Mouse (Mus musculus): Measurements from ENCODE around the gene Gm10985. TPM values are rescaled to one million over a fixed set of nuclear protein-coding genes. Genes with fewer than 3 reads are reported as not detected.

Gm10985 gene
- not detected in 2 replicates for polyA plus RNA-seq (2014; fragmentation: Nextera tagmentation; extraction: Ambion mirVana)

- Histone ChIP-seq H3K4me3 (ENCODE audit: low read depth, low read length) (no peak within 1 kb of the TSS), H3K9ac (ENCODE audit: low read length) (no peak within 1 kb of the TSS), H3K9me3 (ENCODE audit: control insufficient read depth, low read length) (no peaks in the 10 kb centered on the region), H3K27ac (ENCODE audit: low read depth, low read length) (no peak within 1 kb of the TSS), H3K27me3 (ENCODE audit: control insufficient read depth, insufficient read depth, low read length) (no peaks in the 10 kb centered on the region), H3K4me1 (replicated peaks; ENCODE audit: control insufficient read depth, insufficient read depth, low read length) (no peaks in the 10 kb centered on the region), H3K36me3 (ENCODE audit: control insufficient read depth, insufficient read depth, low read length) (no peaks in the 10 kb centered on the region), H3K4me2 (ENCODE audit: low read depth, low read length, severe bottlenecking) (no peak within 1 kb of the TSS)
- ATAC-seq (replicated peaks; ENCODE audit: low FRiP score) (no peak), DNase-seq (ENCODE audit: low spot score) (no peak)
- WGBS: 94% methylated on average over 2 of the region's 2 CpGs
Observed at GRCm38 (mm10) chr3:53844786-53845185, at the start of gene Gm10985. Gene Gm10985, plus strand, starts transcription at chr3:53845086.

GRCm38 (mm10) chr3:53796933-53797332 is 48.0 kb upstream of the Gm10985 start:
- ATAC-seq (replicated peaks; ENCODE audit: low FRiP score): no peak
- WGBS: 82% methylated on average over 1 of the region's 1 CpGs

GRCm38 (mm10) chr3:53799671-53800070 is 45.2 kb upstream of the Gm10985 start:
- no peak for DNase-seq (ENCODE audit: low spot score)
- Histone ChIP-seq H3K4me3 (ENCODE audit: low read depth, low read length) (no peak overlapping the region), H3K4me1 (replicated peaks; ENCODE audit: control insufficient read depth, insufficient read depth, low read length) (no peaks in the 10 kb centered on the region), H3K27ac (ENCODE audit: low read depth, low read length) (no peak overlapping the region), H3K27me3 (ENCODE audit: control insufficient read depth, insufficient read depth, low read length) (no peaks in the 10 kb centered on the region), H3K9me3 (ENCODE audit: control insufficient read depth, low read length) (no peaks in the 10 kb centered on the region), H3K4me2 (ENCODE audit: low read depth, low read length, severe bottlenecking) (no peak overlapping the region), H3K36me3 (ENCODE audit: control insufficient read depth, insufficient read depth, low read length) (no peaks in the 10 kb centered on the region), H3K9ac (ENCODE audit: low read length) (no peak overlapping the region)
- ATAC-seq (replicated peaks; ENCODE audit: low FRiP score): no peak
- WGBS: 72% methylated on average over 2 of the region's 2 CpGs

More at GRCm38 (mm10) chr3:53796933-53797332, 48.0 kb upstream of the Gm10985 start:
- H3K9me3 ChIP-seq (ENCODE audit: control insufficient read depth, low read length): no peaks in the 10 kb centered on the region
- H3K36me3 ChIP-seq (ENCODE audit: control insufficient read depth, insufficient read depth, low read length): no peaks in the 10 kb centered on the region
- no peak for DNase-seq (ENCODE audit: low spot score)
- H3K4me1 ChIP-seq (replicated peaks; ENCODE audit: control insufficient read depth, insufficient read depth, low read length): no peaks in the 10 kb centered on the region
- H3K27me3 ChIP-seq (ENCODE audit: control insufficient read depth, insufficient read depth, low read length): no peaks in the 10 kb centered on the region
- H3K27ac ChIP-seq (ENCODE audit: low read depth, low read length): no peak overlapping the region
- no peak overlapping the region for H3K9ac ChIP-seq (ENCODE audit: low read length)
- H3K4me2 ChIP-seq (ENCODE audit: low read depth, low read length, severe bottlenecking): no peak overlapping the region
- no peak overlapping the region for H3K4me3 ChIP-seq (ENCODE audit: low read depth, low read length)

- Histone ChIP-seq H3K4me1 (replicated peaks; ENCODE audit: control insufficient read depth, insufficient read depth, low read length) (no peaks in the 10 kb centered on the region), H3K36me3 (ENCODE audit: control insufficient read depth, insufficient read depth, low read length) (no peaks in the 10 kb centered on the region), H3K27ac (ENCODE audit: low read depth, low read length) (no peak overlapping the region), H3K9ac (ENCODE audit: low read length) (no peak overlapping the region), H3K4me3 (ENCODE audit: low read depth, low read length) (no peak overlapping the region), H3K4me2 (ENCODE audit: low read depth, low read length, severe bottlenecking) (no peak overlapping the region), H3K27me3 (ENCODE audit: control insufficient read depth, insufficient read depth, low read length) (no peaks in the 10 kb centered on the region), H3K9me3 (ENCODE audit: control insufficient read depth, low read length) (no peaks in the 10 kb centered on the region)
- 95% methylated on average over 7 of the region's 7 CpGs for WGBS
- DNase-seq (ENCODE audit: low spot score): no peak
- no peak for ATAC-seq (replicated peaks; ENCODE audit: low FRiP score)
Observed at GRCm38 (mm10) chr3:53813421-53813977, 31.4 kb upstream of the Gm10985 start.

- Histone ChIP-seq H3K4me1 (replicated peaks; ENCODE audit: control insufficient read depth, insufficient read depth, low read length) (no peaks in the 10 kb centered on the region), H3K36me3 (ENCODE audit: control insufficient read depth, insufficient read depth, low read length) (no peaks in the 10 kb centered on the region), H3K27ac (ENCODE audit: low read depth, low read length) (no peak overlapping the region), H3K4me3 (ENCODE audit: low read depth, low read length) (no peak overlapping the region), H3K9me3 (ENCODE audit: control insufficient read depth, low read length) (no peaks in the 10 kb centered on the region), H3K27me3 (ENCODE audit: control insufficient read depth, insufficient read depth, low read length) (no peaks in the 10 kb centered on the region), H3K9ac (ENCODE audit: low read length) (no peak overlapping the region), H3K4me2 (ENCODE audit: low read depth, low read length, severe bottlenecking) (no peak overlapping the region)
- 84% methylated on average over 2 of the region's 2 CpGs for WGBS
- DNase-seq (ENCODE audit: low spot score): no peak
- ATAC-seq (replicated peaks; ENCODE audit: low FRiP score): no peak
Observed at GRCm38 (mm10) chr3:53834238-53834637, 10.6 kb upstream of the Gm10985 start.

- Histone ChIP-seq H3K9ac (ENCODE audit: low read length) (no peak overlapping the region), H3K27ac (ENCODE audit: low read depth, low read length) (no peak overlapping the region), H3K27me3 (ENCODE audit: control insufficient read depth, insufficient read depth, low read length) (no peaks in the 10 kb centered on the region), H3K9me3 (ENCODE audit: control insufficient read depth, low read length) (no peaks in the 10 kb centered on the region), H3K4me1 (replicated peaks; ENCODE audit: control insufficient read depth, insufficient read depth, low read length) (no peaks in the 10 kb centered on the region), H3K4me2 (ENCODE audit: low read depth, low read length, severe bottlenecking) (no peak overlapping the region), H3K36me3 (ENCODE audit: control insufficient read depth, insufficient read depth, low read length) (no peaks in the 10 kb centered on the region), H3K4me3 (ENCODE audit: low read depth, low read length) (no peak overlapping the region)
- ATAC-seq (replicated peaks; ENCODE audit: low FRiP score) (no peak), DNase-seq (ENCODE audit: low spot score) (no peak)
- WGBS: 76% methylated on average over 7 of the region's 7 CpGs
Observed at GRCm38 (mm10) chr3:53846206-53846928, 1.5 kb downstream of the Gm10985 start.

- Histone ChIP-seq H3K27ac (ENCODE audit: low read depth, low read length) (no peak overlapping the region), H3K36me3 (ENCODE audit: control insufficient read depth, insufficient read depth, low read length) (no peaks in the 10 kb centered on the region), H3K4me2 (ENCODE audit: low read depth, low read length, severe bottlenecking) (no peak overlapping the region), H3K27me3 (ENCODE audit: control insufficient read depth, insufficient read depth, low read length) (no peaks in the 10 kb centered on the region), H3K9me3 (ENCODE audit: control insufficient read depth, low read length) (no peaks in the 10 kb centered on the region), H3K4me3 (ENCODE audit: low read depth, low read length) (no peak overlapping the region), H3K4me1 (replicated peaks; ENCODE audit: control insufficient read depth, insufficient read depth, low read length) (no peaks in the 10 kb centered on the region), H3K9ac (ENCODE audit: low read length) (no peak overlapping the region)
- DNase-seq (ENCODE audit: low spot score) (no peak), ATAC-seq (replicated peaks; ENCODE audit: low FRiP score) (no peak)
- 66% methylated on average over 4 of the region's 4 CpGs for WGBS
Observed at GRCm38 (mm10) chr3:53847726-53848125, 2.8 kb downstream of the Gm10985 start.

GRCm38 (mm10) chr3:53848262-53848661 is 3.4 kb downstream of the Gm10985 start:
- H3K36me3 ChIP-seq (ENCODE audit: control insufficient read depth, insufficient read depth, low read length): no peaks in the 10 kb centered on the region
- H3K27me3 ChIP-seq (ENCODE audit: control insufficient read depth, insufficient read depth, low read length): no peaks in the 10 kb centered on the region
- no peak overlapping the region for H3K9ac ChIP-seq (ENCODE audit: low read length)
- no peak overlapping the region for H3K4me2 ChIP-seq (ENCODE audit: low read depth, low read length, severe bottlenecking)
- no peak overlapping the region for H3K4me3 ChIP-seq (ENCODE audit: low read depth, low read length)
- H3K27ac ChIP-seq (ENCODE audit: low read depth, low read length): no peak overlapping the region
- H3K9me3 ChIP-seq (ENCODE audit: control insufficient read depth, low read length): no peaks in the 10 kb centered on the region
- no peaks in the 10 kb centered on the region for H3K4me1 ChIP-seq (replicated peaks; ENCODE audit: control insufficient read depth, insufficient read depth, low read length)
- 85% methylated on average over 11 of the region's 11 CpGs for WGBS
- DNase-seq (ENCODE audit: low spot score) (no peak), ATAC-seq (replicated peaks; ENCODE audit: low FRiP score) (no peak)

- Histone ChIP-seq H3K4me3 (ENCODE audit: low read depth, low read length) (no peak overlapping the region), H3K4me1 (replicated peaks; ENCODE audit: control insufficient read depth, insufficient read depth, low read length) (no peaks in the 10 kb centered on the region), H3K4me2 (ENCODE audit: low read depth, low read length, severe bottlenecking) (no peak overlapping the region), H3K9ac (ENCODE audit: low read length) (no peak overlapping the region), H3K36me3 (ENCODE audit: control insufficient read depth, insufficient read depth, low read length) (no peaks in the 10 kb centered on the region; the same call in 1 of the 2 replicates), H3K9me3 (ENCODE audit: control insufficient read depth, low read length) (no peaks in the 10 kb centered on the region), H3K27ac (ENCODE audit: low read depth, low read length) (no peak overlapping the region), H3K27me3 (ENCODE audit: control insufficient read depth, insufficient read depth, low read length) (no peaks in the 10 kb centered on the region)
- 81% methylated on average over 4 of the region's 4 CpGs for WGBS
- no peak for ATAC-seq (replicated peaks; ENCODE audit: low FRiP score)
- no peak for DNase-seq (ENCODE audit: low spot score)
Observed at GRCm38 (mm10) chr3:53854261-53854660, 9.4 kb downstream of the Gm10985 start.
